Mouse (Mus musculus) bone marrow, adult 2 months (tissue): Measurements from ENCODE around the gene Ikbip. TPM values are rescaled to one million over a fixed set of nuclear protein-coding genes. Genes with fewer than 3 reads are reported as not detected.

Experiments used
- H3K27ac ChIP-seq: fragments of 200-500 bp; 2 replicates; pipeline ENCODE4 v1.5.1; 2012; ENCODE audit warnings: low read depth, mild to moderate bottlenecking, control low read depth, inconsistent platforms, low read length; ENCODE audit not compliant: control insufficient read depth, poor library complexity, insufficient read depth
- H3K4me1 ChIP-seq: fragments of 200-500 bp; 2 replicates; pipeline ENCODE4 v1.6.1; 2011; ENCODE audit warnings: low read length; ENCODE audit not compliant: control insufficient read depth, insufficient read depth
- H3K4me3 ChIP-seq: fragments of 200-500 bp; replicated peaks from 2 replicates; pipeline ENCODE3; 2011; ENCODE audit warnings: mild to moderate bottlenecking, low read depth, low read length, control low read depth; ENCODE audit not compliant: control insufficient read depth
- CTCF ChIP-seq: fragments of 200-500 bp; IDR thresholded peaks from 2 replicates; pipeline ENCODE4 v1.5.1; 2011; ENCODE audit warnings: low read length, control low read depth; ENCODE audit not compliant: control insufficient read depth, insufficient read depth
- POLR2A ChIP-seq: fragments of 200-500 bp; IDR thresholded peaks from 2 replicates; pipeline ENCODE4 v1.6.1; 2011; ENCODE audit warnings: low read depth, mild to moderate bottlenecking, control low read depth, low read length, borderline replicate concordance; ENCODE audit not compliant: control insufficient read depth
- WGBS: fragments of 180-500 bp; shearing (Covaris S2); methylation state at CpG from one replicate; pipeline ENCODE4 v1.1.7; 2018; 5-methylcytosine and 5-hydroxymethylcytosine counted together
- polyA plus RNA-seq: library from polyadenylated mRNA; stranded (reverse); fragments of >200 nt; gene quantifications from 2 replicates; pipeline ENCODE4 v1.2.4, GENCODE M21; 2011; ENCODE audit warnings: low replicate concordance; ENCODE audit not compliant: missing spikeins, insufficient read depth, insufficient read length

Ikbip gene
- 4.3 and 8.8 TPM in 2 replicates for polyA plus RNA-seq

DNA sequence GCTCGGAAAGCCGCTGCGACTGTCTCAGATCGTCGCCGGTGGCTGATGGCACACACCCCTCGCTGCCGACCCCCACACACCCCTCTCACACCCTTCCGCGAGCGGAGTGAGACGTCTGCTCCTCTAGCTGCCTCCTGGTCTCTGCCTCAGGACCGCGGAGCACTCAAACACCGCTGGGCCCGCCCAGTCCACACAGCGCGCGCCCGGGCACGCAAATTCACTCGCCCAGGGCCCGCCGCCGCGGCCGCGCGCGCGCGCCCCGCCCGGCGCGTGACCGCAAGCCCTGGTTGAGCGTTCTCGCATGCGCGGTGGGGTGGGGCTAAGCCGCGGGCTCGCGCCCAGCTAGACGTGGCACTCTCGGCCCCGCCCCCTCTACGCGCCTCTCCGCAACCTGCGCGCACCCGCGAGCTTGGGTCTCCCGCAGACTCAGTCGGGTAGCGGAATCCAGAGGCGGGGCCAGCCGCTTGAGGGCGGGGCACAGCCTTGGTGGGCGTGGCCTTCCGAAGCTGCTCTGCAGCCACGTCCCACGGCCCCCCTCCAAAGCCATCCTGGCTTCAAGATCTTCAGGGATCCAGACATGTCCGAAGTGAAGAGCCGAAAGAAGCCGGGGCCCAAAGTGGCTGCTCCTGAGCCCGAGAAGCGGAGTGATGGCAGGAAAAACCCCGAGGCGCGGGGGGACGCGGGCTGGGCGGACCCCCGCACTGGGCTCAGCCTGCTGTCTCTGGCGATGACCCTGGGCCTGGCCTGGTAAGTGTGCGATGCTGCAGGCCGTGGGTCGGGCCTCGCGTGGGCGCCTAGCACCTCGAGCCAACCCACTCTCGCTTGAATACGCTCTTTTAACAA, at the start of gene Ikbip, which contains the start of gene Apaf1:
Gene Ikbip, plus strand, starts transcription at position 391 of the 843 bp plus-strand sequence.
Gene Apaf1, minus strand, starts transcription at position 221 of the 843 bp plus-strand sequence.
- WGBS, result under 1% methylated on average over 86 of the region's 87 CpGs
- TF ChIP-seq CTCF, result no peak
- TF ChIP-seq POLR2A, result peak; percentile 95
- H3K4me1 ChIP-seq, result no peaks in the 10 kb centered on the region; the same call in 1 of the 2 replicates
- peak within 1 kb of the TSS; percentile 100 for H3K4me3 ChIP-seq
- H3K27ac ChIP-seq, result peak within 1 kb of the TSS; percentile 97

DNA sequence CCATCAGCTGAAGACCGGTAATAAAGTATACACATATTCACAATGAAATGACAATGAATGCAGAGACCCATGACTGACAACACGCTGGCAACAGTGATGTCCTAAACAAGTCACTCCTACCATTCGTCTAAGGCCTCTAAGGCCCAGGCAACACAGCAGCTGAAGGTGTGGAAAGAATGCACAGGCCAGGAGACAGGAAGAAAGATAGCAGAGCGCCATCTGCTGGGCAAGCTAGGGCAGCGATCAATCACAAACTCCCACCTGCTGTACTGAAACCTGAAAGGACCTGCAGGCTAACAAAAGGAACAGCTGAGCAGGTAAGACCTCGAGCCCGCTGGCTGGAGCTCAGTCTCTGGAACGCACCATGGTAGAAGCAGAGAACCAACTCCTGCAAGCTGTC, 48.8 kb upstream of the Ikbip start:
- no peaks in the 10 kb centered on the region for H3K4me1 ChIP-seq
- peak; percentile 90 for TF ChIP-seq CTCF
- TF ChIP-seq POLR2A, result no peak
- WGBS, result 43% methylated on average over 8 of the region's 8 CpGs

DNA sequence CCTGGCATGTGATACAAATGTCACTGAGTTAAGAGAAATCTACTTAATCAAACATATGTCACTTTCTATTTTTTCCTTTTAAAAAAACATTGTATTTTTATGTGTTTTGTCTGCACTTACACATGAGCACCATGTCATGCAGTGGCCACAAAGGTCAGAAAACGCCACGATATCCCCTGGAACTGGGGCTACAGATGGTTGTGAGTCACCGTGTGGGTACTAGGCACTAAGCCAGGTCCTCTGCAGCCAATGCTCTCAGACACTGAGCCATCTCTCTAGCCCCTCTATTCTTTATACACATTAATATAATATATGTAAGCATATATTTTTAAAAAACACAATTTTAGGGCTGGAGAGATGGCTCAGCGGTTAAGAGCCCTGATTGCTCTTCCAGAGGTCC, 33.0 kb upstream of the Ikbip start:
- Histone ChIP-seq H3K4me3 (no peak overlapping the region), H3K27ac (no peak overlapping the region), H3K4me1 (no peaks in the 10 kb centered on the region)
- no peak for TF ChIP-seq POLR2A
- no peak for TF ChIP-seq CTCF
- 91% methylated on average over 4 of the region's 4 CpGs for WGBS

More for the DNA sequence above, 48.8 kb upstream of the Ikbip start:
- no peak overlapping the region for H3K27ac ChIP-seq
- H3K4me3 ChIP-seq, result no peak overlapping the region

DNA sequence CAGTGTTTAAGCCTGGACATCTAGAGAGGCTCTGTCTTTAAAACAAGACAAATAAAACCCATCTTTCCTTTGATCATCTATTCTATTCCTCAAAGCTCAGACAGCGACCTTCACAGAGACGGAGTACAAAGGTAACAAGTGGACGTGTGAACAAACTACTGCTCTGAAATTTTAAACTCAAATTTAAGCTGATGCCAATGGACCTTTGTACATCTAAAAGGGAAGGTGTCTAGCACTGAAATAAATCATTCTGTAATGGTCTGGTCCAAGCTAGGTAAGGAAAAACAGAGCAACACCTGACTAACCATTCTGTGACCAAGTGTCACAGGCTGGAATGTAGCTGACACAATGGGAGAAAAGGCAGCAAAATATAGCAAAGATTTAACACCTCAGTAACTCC, 31.6 kb upstream of the Ikbip start:
- TF ChIP-seq POLR2A, result no peak
- Histone ChIP-seq H3K4me3 (no peak overlapping the region), H3K4me1 (no peaks in the 10 kb centered on the region), H3K27ac (no peak overlapping the region)
- 89% methylated on average over 3 of the region's 3 CpGs for WGBS

GRCm38 (mm10) chr10:91052734-91053133, 30.0 kb upstream of the Ikbip start:
- TF ChIP-seq POLR2A (no peak), CTCF (no peak)
- H3K4me3 ChIP-seq, result no peak overlapping the region
- no peaks in the 10 kb centered on the region for H3K4me1 ChIP-seq
- no peak overlapping the region for H3K27ac ChIP-seq

- 42% methylated on average over 5 of the region's 5 CpGs for WGBS
- TF ChIP-seq CTCF (no peak), POLR2A (no peak)
- H3K27ac ChIP-seq, result no peak overlapping the region
Measured at GRCm38 (mm10) chr10:91060742-91061141, 22.0 kb upstream of the Ikbip start.

GRCm38 (mm10) chr10:91062355-91062754, 20.4 kb upstream of the Ikbip start:
- TF ChIP-seq POLR2A, result no peak
- TF ChIP-seq CTCF, result no peak
- Histone ChIP-seq H3K4me1 (no peaks in the 10 kb centered on the region), H3K27ac (no peak overlapping the region), H3K4me3 (no peak overlapping the region)
- WGBS, result 79% methylated on average over 6 of the region's 6 CpGs

More at GRCm38 (mm10) chr10:91060742-91061141, 22.0 kb upstream of the Ikbip start:
- Histone ChIP-seq H3K4me1 (no peaks in the 10 kb centered on the region), H3K4me3 (no peak overlapping the region)

GRCm38 (mm10) chr10:91071768-91072167, 11.0 kb upstream of the Ikbip start:
- Histone ChIP-seq H3K4me3 (no peak overlapping the region), H3K27ac (no peak overlapping the region), H3K4me1 (no peaks in the 10 kb centered on the region)
- 27% methylated on average over 1 of the region's 1 CpGs for WGBS
- TF ChIP-seq POLR2A (no peak), CTCF (no peak)

- Histone ChIP-seq H3K4me3 (no peak overlapping the region), H3K27ac (no peak overlapping the region), H3K4me1 (no peaks in the 10 kb centered on the region)
- TF ChIP-seq POLR2A, result no peak
- no peak for TF ChIP-seq CTCF
- 80% methylated on average over 3 of the region's 3 CpGs for WGBS
Measured at GRCm38 (mm10) chr10:91073345-91073744, 9.4 kb upstream of the Ikbip start.
